Mouse (Mus musculus) lung, adult 2 months (tissue): ENCODE data around the gene Pip4k2c.
A peak's percentile ranks its signal among the peaks of the same experiment; 100 is the strongest.

Experiments
- CTCF ChIP-seq: fragments of 200-500 bp; IDR thresholded peaks from 2 replicates; pipeline ENCODE4 v1.5.1; 2011; ENCODE audit warnings: mild to moderate bottlenecking, low read length, control low read depth; ENCODE audit not compliant: insufficient read depth
- POLR2A ChIP-seq: fragments of 200-500 bp; IDR thresholded peaks from 2 replicates; pipeline ENCODE4 v1.6.1; 2011; ENCODE audit warnings: low read depth, mild to moderate bottlenecking, control low read depth, low read length, borderline replicate concordance; ENCODE audit errors: extremely low read depth

DNA sequence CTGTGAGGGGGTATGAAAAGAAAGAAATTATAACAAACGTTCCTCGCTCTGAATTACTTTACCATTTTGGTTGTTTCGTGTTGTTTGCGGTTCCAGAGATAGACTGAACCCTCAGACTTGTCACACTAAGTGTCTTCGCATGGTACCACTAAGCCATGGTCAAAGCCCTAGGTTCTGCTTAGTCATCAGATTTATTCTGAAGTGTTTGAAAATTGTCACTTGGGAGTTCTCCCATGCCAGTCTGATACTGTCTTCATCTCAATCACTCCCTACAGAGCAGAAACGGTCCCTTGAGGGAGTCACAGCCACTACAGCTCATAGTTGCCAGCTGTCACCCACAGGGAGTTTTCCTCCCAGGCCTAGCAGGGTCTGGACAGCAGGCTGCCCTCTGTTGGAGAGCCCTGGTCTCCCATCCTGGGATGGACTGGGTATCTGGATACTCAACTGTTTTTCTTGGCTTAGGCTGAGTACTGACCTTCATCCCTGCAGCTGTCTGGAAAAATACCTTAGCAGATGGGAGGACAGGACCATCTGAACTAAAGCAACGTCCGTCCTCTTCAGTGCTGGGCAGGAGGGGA, 15.0 kb upstream of the Pip4k2c start:
- peak; percentile 50 for TF ChIP-seq CTCF
- no peak for TF ChIP-seq POLR2A
